Mouse (Mus musculus) frontal cortex, postnatal 25 days (tissue): ENCODE data around the gene Hoxb4.

ENCODE experiments used
- DNase-seq, 2 experiments: peaks; one replicate each; pipeline ENCODE4 v3.0.0; 2022; ENCODE audit warnings: low spot score in 2 of 2

Hoxb4 gene

DNA sequence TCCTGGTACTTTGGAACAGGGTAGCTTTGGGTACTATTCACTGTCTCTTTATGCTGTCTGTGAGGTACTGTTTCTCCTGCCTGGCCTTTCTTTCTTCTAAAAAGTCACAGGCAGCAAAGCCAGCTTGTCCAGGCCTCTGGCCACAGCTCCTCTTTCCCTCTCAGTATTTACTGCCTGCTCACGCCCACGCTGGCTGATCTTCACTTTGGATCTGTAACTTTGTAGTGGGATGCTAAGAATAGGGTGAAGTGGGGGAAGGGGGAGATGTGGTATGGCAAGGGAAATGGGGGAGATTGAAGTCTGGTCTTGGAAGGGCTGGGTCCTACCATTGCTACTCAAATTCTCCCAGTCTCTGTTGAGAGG lies 15.9 kb downstream of the Hoxb4 start:
- DNase-seq: no peak

- no peak for DNase-seq
These were observed 16.9 kb downstream of the Hoxb4 start for GRCm38 (mm10) chr11:96334998-96335397.

GRCm38 (mm10) chr11:96336597-96336996 lies 18.5 kb downstream of the Hoxb4 start:
- DNase-seq: no peak

GRCm38 (mm10) chr11:96337026-96337425 lies 19.0 kb downstream of the Hoxb4 start:
- DNase-seq: no peak

DNA sequence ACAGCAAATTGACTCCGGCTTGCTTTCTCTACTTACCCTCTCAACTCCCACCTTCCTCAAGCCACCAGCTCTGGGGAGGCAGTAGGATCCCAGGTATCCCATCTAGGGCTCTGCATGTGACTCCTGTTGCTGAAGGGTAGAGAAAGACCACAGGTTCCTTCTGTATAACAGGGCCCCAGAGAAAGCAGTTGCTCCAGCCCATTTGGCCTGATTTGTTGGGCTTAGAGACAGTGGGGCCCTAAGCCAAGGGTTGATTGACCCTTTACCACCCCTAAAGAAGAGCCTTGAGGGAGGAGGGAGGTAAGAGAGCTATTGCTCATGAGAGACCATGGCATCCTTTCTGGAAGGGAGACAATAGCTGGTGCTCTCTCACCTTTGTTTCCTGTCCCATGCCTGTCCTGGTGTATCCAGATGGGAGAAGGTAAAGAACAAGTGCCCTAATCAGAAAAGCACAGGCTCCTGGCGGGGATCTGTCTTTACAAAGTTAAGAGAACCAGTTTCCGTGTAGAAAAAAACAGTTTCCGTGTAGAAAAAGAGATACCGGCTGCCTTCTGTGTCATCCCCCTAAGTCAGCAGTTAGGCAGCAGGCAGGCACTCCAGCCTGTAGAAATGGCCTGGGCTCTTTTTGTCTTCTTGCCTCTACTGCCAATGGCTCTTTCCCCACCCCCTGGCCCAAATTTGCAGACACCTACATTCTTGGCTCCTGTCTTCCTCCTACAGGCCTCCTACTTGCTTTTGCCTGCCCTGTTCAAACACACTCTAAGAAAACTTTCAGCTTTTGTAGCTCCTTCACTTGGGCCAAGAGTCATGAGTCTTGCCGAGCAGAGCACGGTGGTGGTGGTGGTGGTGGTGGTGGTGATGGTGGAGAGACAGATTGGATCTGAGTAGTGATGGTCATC lies 21.1 kb downstream of the Hoxb4 start:
- no peak for DNase-seq

GRCm38 (mm10) chr11:96340698-96341365 lies 22.8 kb downstream of the Hoxb4 start:
- DNase-seq: no peak

GRCm38 (mm10) chr11:96341701-96342575 lies 23.9 kb downstream of the Hoxb4 start:
- DNase-seq: no peak

GRCm38 (mm10) chr11:96342576-96342930 lies 24.5 kb downstream of the Hoxb4 start:
- DNase-seq: no peak

DNA sequence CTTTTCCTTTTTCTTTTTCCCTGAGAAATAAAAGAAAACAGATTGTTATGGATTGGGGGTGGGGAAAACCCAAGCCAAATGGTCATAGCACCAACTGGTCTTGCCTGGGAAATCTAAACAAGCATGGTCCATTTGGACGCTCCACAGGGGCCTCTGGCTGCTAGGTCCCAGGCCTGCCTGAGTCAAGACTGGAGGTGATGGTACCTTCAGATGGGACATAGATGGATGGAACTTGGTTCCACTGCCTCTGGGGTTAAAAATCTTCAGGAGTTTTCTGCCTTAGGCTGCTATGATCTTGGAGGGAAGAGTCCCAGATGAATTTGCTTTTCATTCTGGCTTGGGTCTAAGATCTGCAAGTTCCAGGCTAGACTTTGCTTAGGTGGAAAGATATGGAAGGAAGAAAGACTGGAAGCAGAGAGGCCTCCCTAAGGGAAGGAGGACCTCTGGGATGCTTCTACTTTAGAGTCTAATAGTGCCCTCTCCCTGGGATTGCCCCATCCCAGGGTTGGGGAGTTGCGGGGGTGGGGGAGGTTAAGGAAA lies 25.2 kb downstream of the Hoxb4 start:
- DNase-seq: no peak

DNA sequence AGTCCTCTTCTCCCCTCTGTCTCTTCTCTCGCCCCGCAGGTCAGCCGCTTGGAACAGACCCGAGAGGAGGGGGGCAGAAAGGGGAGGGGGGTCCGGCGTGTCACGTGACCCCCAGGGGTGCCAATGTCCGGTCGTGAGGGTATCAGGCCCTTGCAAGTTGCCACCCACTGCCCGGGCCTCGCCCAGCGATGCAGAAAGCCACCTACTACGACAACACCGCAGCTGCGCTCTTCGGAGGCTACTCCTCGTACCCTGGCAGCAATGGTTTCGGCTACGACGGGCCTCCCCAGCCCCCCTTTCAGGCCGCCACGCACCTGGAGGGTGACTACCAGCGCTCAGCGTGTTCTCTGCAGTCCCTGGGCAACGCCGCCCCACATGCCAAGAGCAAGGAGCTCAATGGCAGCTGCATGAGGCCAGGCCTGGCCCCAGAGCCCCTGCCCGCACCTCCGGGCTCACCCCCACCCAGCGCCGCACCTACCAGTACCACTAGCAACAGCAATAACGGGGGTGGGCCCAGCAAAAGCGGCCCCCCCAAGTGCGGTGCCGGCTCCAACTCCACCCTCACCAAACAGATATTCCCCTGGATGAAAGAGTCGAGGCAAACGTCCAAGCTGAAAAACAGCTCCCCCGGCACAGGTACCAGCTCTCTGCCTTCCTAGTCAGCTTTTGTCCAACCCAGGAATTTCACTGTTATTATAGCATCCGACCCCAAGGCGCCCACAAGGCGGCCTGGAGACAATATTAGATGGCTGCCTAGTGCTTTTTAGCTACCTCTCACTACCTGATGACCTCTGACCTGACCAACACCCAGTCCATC lies 26.2 kb downstream of the Hoxb4 start:
- DNase-seq: no peak

DNA sequence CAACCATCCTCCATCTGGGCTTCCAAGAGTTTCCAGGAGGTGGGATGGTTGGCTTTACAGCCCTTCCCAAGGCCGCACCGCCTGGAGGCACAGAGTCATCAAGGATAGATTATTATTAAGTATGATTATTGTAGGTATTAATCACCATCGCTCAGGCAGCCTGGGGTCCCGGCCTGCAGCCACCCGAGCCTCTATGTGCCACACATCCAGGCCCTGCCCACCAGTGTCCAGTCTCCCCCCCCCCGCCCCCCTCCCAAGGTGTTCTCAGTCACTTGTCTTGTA lies 26.8 kb downstream of the Hoxb4 start:
- DNase-seq: no peak

DNA sequence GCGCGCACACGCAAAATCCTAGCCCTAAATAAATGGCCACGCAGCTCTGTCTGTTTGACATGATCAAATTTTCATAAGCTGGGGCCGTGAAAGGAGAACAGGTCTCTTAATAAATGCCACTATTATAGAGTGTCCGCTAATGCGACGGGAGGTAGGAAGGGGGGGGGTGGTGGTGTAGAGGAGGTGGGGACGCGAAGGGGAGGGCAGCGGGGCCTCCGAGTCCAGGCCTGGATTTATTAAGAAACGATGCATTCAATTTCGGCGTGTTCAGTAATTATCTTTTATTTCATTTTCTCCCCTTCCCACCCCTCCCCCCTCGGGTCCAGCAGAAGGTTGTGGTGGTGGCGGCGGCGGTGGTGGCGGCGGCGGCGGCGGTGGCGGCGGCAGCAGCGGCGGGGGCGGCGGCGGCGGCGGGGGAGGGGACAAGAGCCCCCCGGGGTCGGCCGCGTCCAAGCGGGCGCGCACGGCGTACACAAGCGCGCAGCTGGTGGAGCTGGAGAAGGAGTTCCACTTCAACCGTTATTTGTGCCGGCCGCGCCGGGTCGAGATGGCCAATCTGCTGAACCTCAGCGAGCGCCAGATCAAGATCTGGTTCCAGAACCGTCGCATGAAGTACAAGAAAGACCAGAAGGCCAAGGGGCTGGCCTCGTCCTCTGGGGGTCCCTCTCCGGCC lies 27.3 kb downstream of the Hoxb4 start:
- no peak for DNase-seq

DNA sequence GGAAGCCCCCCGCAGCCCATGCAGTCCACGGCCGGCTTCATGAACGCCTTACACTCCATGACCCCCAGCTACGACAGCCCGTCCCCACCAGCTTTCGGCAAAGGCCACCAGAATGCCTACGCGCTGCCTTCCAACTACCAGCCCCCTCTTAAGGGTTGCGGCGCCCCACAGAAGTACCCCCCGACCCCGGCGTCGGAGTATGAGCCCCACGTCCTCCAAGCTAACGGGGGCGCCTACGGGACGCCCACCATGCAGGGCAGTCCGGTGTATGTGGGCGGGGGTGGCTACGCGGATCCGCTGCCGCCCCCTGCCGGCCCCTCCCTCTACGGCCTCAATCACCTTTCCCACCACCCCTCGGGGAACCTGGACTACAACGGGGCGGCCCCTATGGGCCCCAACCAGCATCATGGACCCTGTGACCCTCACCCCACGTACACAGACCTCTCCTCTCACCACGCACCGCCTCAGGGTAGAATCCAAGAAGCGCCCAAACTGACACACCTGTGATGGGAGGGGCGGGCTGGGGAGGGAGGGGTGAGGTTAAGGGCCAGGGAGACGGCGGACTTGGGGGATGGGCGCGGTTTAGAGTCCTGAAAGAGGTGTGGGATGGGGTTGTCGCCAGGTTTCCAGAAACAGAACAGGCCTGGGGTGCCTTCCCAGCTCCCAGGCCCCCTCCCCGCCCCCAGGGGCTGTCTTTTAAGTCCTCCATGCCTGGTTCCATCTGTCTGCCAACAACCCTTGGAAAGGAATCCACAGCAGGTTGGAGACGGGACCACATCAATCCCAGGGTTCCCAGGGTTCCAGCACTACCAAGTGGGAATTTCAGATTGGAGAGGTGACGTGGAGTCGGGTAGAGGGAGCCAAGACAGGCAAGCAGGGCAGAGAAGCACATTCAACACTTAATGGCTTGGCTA lies 28.1 kb downstream of the Hoxb4 start:
- no peak for DNase-seq

GRCm38 (mm10) chr11:96346916-96347520 lies 29.0 kb downstream of the Hoxb4 start:
- no peak for DNase-seq

- DNase-seq: no peak
These were observed 29.6 kb downstream of the Hoxb4 start for GRCm38 (mm10) chr11:96347717-96348116.

DNA sequence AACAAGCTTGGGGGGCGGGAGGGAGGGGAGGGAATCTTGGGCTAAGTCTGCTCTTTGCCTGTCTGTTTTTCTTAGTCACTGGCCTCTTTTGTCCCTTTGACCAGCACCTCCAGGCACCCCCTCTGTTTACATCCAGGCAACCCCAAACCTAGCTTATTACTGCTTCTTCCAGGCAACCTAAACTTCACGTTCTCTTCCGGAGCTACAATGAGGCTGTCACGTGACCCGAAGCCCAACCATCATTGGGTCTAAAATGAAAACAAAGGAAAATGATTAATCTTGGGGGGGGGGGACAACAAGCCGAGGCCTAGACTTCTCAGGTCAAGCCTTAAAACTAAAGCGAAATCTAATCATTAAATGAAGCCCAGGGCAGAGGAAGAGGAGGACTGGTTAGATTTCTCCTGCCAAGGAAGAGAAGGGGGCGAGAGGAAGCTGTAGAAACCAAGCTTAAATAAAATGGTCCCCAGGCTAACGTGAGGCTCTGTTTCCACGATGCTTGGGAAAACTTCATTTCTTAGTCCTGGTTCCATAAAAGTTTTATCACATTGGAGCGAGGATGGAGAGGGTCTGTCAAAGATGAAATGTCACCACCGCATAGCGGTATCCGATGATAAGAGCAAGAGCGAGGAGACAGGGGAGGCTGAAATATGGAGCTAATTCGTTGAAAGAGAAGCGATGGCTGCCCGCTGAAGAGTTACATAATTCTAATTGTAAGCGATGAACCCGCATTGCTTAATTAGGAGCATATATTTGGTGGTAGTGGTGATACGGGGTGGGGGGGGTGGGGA lies 30.3 kb downstream of the Hoxb4 start:
- DNase-seq: no peak

- no peak for DNase-seq
These were observed 30.9 kb downstream of the Hoxb4 start for GRCm38 (mm10) chr11:96348988-96349387.

GRCm38 (mm10) chr11:96349491-96350340 lies 31.6 kb downstream of the Hoxb4 start:
- DNase-seq: no peak
